Comparison of ENCODE assay signal across 8 mouse cellular contexts in genomic region chr7:36697118-36697855, GRCm38 (mm10). TPM values are rescaled to one million over a fixed set of nuclear protein-coding genes. Genes with fewer than 3 reads are reported as not detected.
DNase-seq lines count a peak whose midpoint lies in the region; ATAC-seq lines count a peak whose summit lies in the region.

No protein-coding gene starts in this region.

- peak overlapping the region; percentile 80 for H3K4me3 ChIP-seq in forebrain, embryonic 14.5 days (ENCODE audit: low read depth, low read length)
- H3K4me3 ChIP-seq in limb, embryonic 12.5 days (replicated peaks) = peak overlapping the region; percentile 84
- peak overlapping the region; percentile 83 for H3K4me3 ChIP-seq in midbrain, embryonic 14.5 days (replicated peaks; ENCODE audit: low read depth, low read length)

- peak overlapping the region; percentile 81 for H3K9ac ChIP-seq in forebrain, embryonic 14.5 days (ENCODE audit: low read length)
- H3K9ac ChIP-seq in limb, embryonic 12.5 days (replicated peaks) = peak overlapping the region; percentile 83
- peak overlapping the region; percentile 81 for H3K9ac ChIP-seq in midbrain, embryonic 14.5 days (replicated peaks; ENCODE audit: low read length)

- no peaks in the 10 kb centered on the region for H3K9me3 ChIP-seq in forebrain, embryonic 14.5 days (replicated peaks; ENCODE audit: control insufficient read depth, low read length)
- H3K9me3 ChIP-seq in limb, embryonic 12.5 days = no peaks in the 10 kb centered on the region
- no peaks in the 10 kb centered on the region for H3K9me3 ChIP-seq in midbrain, embryonic 14.5 days (ENCODE audit: control insufficient read depth, low read length)

- peaks cover 10% of the 10 kb centered on the region for H3K4me1 ChIP-seq in forebrain, embryonic 14.5 days (ENCODE audit: control insufficient read depth, insufficient read depth, low read length)
- peaks cover 26% of the 10 kb centered on the region for H3K4me1 ChIP-seq in limb, embryonic 12.5 days (replicated peaks)
- peaks cover 18% of the 10 kb centered on the region for H3K4me1 ChIP-seq in midbrain, embryonic 14.5 days (ENCODE audit: control insufficient read depth, insufficient read depth, low read length)

- DNase-seq in frontal cortex, postnatal 14 days (ENCODE audit: low spot score in 2 of 2) = no peak
- DNase-seq in forebrain, embryonic 14.5 days (ENCODE audit: low spot score) = peak; percentile 64
- DNase-seq in heart, postnatal 36 days = peak; percentile 66 to 81
- DNase-seq in midbrain, embryonic 14.5 days = peak; percentile 77
- DNase-seq in urinary bladder, postnatal 14 days (ENCODE audit: low spot score) = peak; percentile 60

- ATAC-seq in frontal cortex, adult (ENCODE audit: low TSS enrichment) = peak; percentile 10
- peak; percentile 27 for ATAC-seq in cerebellum, adult (ENCODE audit: insufficient number of reproducible peaks, low FRiP score, low TSS enrichment)
- peak; percentile 65 for ATAC-seq in forebrain, embryonic 14.5 days
- peak; percentile 81 for ATAC-seq in limb, embryonic 12.5 days (ENCODE audit: insufficient number of reproducible peaks, insufficient read depth, low FRiP score, low TSS enrichment, low read depth)
- peak; percentile 76 for ATAC-seq in midbrain, embryonic 14.5 days (ENCODE audit: low FRiP score, low TSS enrichment)

- H3K27ac ChIP-seq in forebrain, embryonic 14.5 days (ENCODE audit: low read depth, low read length) = peak overlapping the region; percentile 87
- peak overlapping the region; percentile 89 for H3K27ac ChIP-seq in limb, embryonic 12.5 days
- peak overlapping the region; percentile 85 for H3K27ac ChIP-seq in midbrain, embryonic 14.5 days (replicated peaks; ENCODE audit: low read depth, low read length)

- no peaks in the 10 kb centered on the region for H3K36me3 ChIP-seq in forebrain, embryonic 14.5 days (ENCODE audit: control insufficient read depth, insufficient read depth, low read length)
- H3K36me3 ChIP-seq in limb, embryonic 12.5 days = no peaks in the 10 kb centered on the region
- no peaks in the 10 kb centered on the region for H3K36me3 ChIP-seq in midbrain, embryonic 14.5 days (ENCODE audit: control insufficient read depth, insufficient read depth, low read length)

- H3K27me3 ChIP-seq in forebrain, embryonic 14.5 days (replicated peaks; ENCODE audit: control insufficient read depth, insufficient read depth, low read length) = peaks cover 33% of the 10 kb centered on the region
- peaks cover 37% of the 10 kb centered on the region for H3K27me3 ChIP-seq in limb, embryonic 12.5 days
- peaks cover 38% of the 10 kb centered on the region for H3K27me3 ChIP-seq in midbrain, embryonic 14.5 days (ENCODE audit: control insufficient read depth, insufficient read depth, low read length)

- 0% methylated on average over 30 of the region's 62 CpGs for WGBS in forebrain, embryonic 14.5 days
- under 1% methylated on average over 40 of the region's 62 CpGs for WGBS in limb, embryonic 12.5 days
- WGBS in midbrain, embryonic 14.5 days = under 1% methylated on average over 29 of the region's 62 CpGs

- peak overlapping the region; percentile 95 for H3K4me2 ChIP-seq in forebrain, embryonic 14.5 days (ENCODE audit: low read length)
- peak overlapping the region; percentile 99 for H3K4me2 ChIP-seq in limb, embryonic 12.5 days
- peak overlapping the region; percentile 98 for H3K4me2 ChIP-seq in midbrain, embryonic 14.5 days (ENCODE audit: low read length)

- intact Hi-C loops in heart, postnatal 36 days (cut with DNase I) = loop anchor here (10.0 kb wide), 2 partner anchors 622 to 942 kb away; partner anchors contain the start of gene Dpy19l3

RNA-seq across cellular contexts. Expression of gene Tshz3, which starts 0.6 kb away (rescaled TPM):
- polyA plus RNA-seq in forebrain, embryonic 14.5 days (2014; fragmentation: Nextera tagmentation; extraction: Ambion mirVana) = 10.3 and 13.7 TPM in 2 replicates
- 1 to 10 TPM; 3.4 to 4.2 TPM for total RNA-seq in heart, postnatal 36 days (2021)
- 10.4 and 10.8 TPM in 2 replicates for polyA plus RNA-seq in limb, embryonic 12.5 days (2016; fragmentation: Nextera tagmentation; extraction: Ambion mirVana)
- 13.6 TPM in 2 replicates for polyA plus RNA-seq in midbrain, embryonic 14.5 days (2014; fragmentation: Nextera tagmentation; extraction: Ambion mirVana)

Comparison
In these comparisons a context has a peak if more than half of its experiments do, and no peak if none do; other contexts are left out.
1. ATAC-seq: peak in every context shown above with its lines; median percentile 81 in limb, embryonic 12.5 days; 76 in midbrain, embryonic 14.5 days; 65 in forebrain, embryonic 14.5 days; 27 in cerebellum, adult; 10 in frontal cortex, adult.
2. DNase-seq: peak in forebrain, embryonic 14.5 days (single experiment), heart, postnatal 36 days (2 of 2), midbrain, embryonic 14.5 days (single experiment) and urinary bladder, postnatal 14 days (single experiment); none in frontal cortex, postnatal 14 days (0 of 2).
3. Peak in every context shown above with its lines, with median percentiles within 50 percentile points of each other: H3K27ac ChIP-seq, H3K4me2 ChIP-seq, H3K4me3 ChIP-seq and H3K9ac ChIP-seq.